Mouse (Mus musculus) lung, postnatal 0 days (tissue): ENCODE results near the gene Fuom.
"Not testable (repeated sequence)": the region's sequence is repeated elsewhere in the genome, so short reads cannot be mapped to it uniquely, and the experiment has no call there.

Experiments used
- CTCF ChIP-seq: IDR thresholded peaks from 2 replicates; pipeline ENCODE4 v1.5.1; 2016; ENCODE audit warnings: antibody characterized with exemption, mild to moderate bottlenecking
- EP300 ChIP-seq: IDR thresholded peaks from 2 replicates; pipeline ENCODE4 v1.6.1; 2016; ENCODE audit warnings: antibody characterized with exemption, mild to moderate bottlenecking, control low read depth

- TF ChIP-seq CTCF, EP300: not testable (repeated sequence)
These were observed 29.9 kb upstream of the Fuom start for GRCm38 (mm10) chr7:140132184-140132583.
